Mouse (Mus musculus): ENCODE measurements around the gene Rtn4rl2.
A peak's percentile ranks its signal among the peaks of the same experiment; 100 is the strongest.

Gene Rtn4rl2

GRCm38 (mm10) chr2:84850407-84851129, 35.9 kb downstream of the Rtn4rl2 start:
- no peak for DNase-seq (ENCODE audit: low spot score)

DNA sequence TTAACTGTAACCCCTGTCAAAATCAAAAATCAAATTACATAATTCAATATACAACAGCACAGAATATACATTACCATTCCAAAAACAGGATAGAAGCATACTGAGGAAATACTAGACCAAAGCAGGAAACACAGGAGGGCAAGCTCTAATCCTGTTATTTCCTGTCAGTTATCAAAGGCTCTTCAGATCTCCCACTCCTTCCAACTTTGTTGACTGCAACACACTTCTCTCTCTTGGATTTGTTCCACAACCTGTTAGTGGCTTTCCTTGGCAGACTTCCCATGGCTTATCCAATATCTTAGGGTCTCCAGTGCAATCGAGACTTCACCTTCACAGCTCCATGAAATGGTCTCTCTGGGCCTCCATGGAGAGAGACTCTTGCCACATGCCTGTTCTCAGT, 41.3 kb downstream of the Rtn4rl2 start:
- DNase-seq (ENCODE audit: low spot score): no peak

GRCm38 (mm10) chr2:84843654-84844053, 42.9 kb downstream of the Rtn4rl2 start:
- DNase-seq (ENCODE audit: low spot score): no peak

GRCm38 (mm10) chr2:84841905-84842304, 44.6 kb downstream of the Rtn4rl2 start:
- DNase-seq (ENCODE audit: low spot score): no peak

- no peak for DNase-seq (ENCODE audit: low spot score)
Observed at GRCm38 (mm10) chr2:84840748-84841563, 45.6 kb downstream of the Rtn4rl2 start.

DNA sequence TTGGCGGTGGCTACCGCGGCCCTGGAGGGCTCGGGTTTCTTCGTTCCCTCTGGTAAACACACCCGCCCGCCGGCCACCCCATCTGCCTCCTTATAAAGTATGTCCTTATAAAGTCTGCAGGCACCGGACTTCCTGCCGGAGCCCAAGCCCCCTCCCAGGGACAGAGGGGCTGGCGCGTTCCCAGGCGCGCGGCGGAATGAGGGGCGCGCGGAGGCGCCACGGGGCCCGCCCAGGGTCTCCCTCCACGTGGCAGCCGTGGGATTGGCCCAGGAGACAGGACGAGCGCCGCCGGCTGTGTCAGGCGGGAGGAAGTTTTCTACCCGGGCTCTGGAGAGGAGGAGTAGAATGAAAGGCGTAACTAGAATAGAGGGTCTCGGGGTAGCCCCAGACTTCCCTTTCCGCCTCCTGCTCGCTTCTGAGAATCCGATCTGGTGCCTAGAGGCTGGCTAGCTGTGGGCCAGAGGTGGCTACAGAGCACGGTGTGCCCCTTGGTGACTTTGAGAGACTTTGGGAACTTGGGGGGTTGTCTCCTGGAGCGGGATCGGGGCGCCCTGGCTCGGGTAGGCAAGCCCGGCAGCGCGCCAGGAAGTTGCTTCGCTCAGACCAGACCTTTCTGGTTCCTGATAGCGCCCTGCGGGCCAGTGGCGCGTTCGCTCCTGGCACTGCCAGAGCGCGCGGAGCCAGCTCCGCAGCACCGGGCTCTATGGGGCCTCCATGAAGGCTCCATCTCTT, 46.3 kb downstream of the Rtn4rl2 start:
- peak; percentile 81 for DNase-seq (ENCODE audit: low spot score)

DNA sequence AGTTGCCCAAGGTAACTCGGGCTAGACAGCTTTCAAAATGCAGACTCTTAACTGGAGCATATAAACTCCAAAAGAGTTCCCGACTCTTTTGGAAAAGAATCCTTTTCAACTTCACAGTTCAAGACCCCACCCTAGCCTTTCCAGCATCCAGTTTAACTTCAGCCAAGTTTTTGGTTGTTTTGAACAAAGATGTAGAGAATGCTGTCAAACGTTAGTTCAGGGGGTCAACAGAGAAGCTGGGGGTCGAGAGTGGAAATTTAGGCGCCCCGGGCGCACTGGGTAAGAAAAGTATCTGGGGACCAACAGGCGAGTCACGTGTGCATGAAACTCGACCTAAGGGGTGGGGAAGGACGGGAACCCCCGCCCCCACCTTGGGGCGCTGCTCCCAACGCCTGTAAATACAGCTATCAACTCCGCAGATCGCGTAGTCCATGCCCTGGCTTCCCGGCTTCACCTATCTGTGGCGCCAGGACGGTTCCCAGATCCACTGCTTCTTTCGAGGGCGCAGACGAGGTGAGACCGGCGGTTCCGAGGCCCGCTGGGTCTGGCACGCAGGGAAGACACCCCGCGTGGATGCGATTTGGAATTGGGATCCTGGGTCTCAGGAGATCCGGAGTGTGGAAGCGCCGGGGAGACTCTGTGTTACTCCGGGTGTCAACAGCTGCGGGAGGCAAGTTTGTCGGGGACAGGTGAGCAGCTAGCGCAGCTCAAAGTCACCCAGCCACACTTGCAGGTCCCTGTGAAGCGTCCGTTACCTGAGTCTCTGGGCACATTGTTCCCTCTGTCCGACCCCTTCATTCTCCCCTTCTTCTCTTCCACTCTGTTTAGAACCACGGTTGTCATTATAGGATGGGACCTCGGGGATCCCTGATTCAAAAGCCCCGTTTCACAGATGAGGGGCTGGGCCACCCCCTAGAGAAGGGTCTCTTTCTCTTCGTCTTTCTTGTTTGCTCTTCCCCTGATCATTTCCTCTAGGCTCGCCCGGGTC, 47.2 kb downstream of the Rtn4rl2 start:
- peak; percentile 37 for DNase-seq (ENCODE audit: low spot score)

DNA sequence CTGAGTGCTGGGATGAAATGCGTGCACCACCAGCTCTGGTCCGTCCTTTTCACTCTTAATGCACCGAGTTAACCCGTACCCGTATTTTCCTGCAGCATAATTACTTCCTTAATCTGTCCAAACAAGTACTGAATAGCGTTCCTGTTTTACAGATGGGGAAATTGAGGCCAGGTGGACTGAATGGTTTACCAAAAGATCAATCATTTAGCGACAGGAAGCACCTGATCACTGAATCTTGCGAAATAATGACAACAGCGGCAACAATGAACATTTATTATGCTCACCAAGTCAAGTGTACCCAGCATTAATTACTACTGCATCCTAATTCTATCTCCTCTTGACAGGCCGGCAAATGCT, 47.9 kb downstream of the Rtn4rl2 start, which contains the start of gene Slc43a1:
Slc43a1 (plus strand) TSS at position 258 of the 357 bp plus-strand sequence.
- no peak for DNase-seq (ENCODE audit: low spot score)

GRCm38 (mm10) chr2:84837817-84838592, 48.5 kb downstream of the Rtn4rl2 start:
- DNase-seq (ENCODE audit: low spot score): no peak

DNA sequence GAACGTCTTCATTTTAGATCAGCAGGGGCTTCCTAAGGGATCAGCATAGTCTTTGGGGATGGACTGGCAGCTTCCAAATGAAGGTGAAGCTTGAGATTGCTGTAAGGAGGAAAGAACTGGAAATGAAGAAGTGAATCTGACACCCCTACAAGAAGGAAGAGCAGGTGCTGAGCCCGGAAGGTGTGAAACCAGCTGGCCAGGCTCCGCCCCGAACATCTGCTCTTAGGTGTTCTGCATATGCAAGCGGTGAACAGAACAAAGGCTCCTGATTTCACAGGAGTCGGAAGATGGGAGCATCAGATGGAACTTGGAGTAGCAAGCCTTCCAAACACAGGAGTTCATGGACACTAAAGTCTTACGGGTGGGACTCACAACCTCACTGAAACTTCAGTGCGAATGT, 49.4 kb downstream of the Rtn4rl2 start:
- no peak for DNase-seq (ENCODE audit: low spot score)

- peak; percentile 96 for DNase-seq (ENCODE audit: low spot score)
Observed at GRCm38 (mm10) chr2:84831666-84832391, 54.7 kb downstream of the Rtn4rl2 start.

- no peak for DNase-seq (ENCODE audit: low spot score)
Observed at GRCm38 (mm10) chr2:84827283-84827920, 59.1 kb downstream of the Rtn4rl2 start.

DNA sequence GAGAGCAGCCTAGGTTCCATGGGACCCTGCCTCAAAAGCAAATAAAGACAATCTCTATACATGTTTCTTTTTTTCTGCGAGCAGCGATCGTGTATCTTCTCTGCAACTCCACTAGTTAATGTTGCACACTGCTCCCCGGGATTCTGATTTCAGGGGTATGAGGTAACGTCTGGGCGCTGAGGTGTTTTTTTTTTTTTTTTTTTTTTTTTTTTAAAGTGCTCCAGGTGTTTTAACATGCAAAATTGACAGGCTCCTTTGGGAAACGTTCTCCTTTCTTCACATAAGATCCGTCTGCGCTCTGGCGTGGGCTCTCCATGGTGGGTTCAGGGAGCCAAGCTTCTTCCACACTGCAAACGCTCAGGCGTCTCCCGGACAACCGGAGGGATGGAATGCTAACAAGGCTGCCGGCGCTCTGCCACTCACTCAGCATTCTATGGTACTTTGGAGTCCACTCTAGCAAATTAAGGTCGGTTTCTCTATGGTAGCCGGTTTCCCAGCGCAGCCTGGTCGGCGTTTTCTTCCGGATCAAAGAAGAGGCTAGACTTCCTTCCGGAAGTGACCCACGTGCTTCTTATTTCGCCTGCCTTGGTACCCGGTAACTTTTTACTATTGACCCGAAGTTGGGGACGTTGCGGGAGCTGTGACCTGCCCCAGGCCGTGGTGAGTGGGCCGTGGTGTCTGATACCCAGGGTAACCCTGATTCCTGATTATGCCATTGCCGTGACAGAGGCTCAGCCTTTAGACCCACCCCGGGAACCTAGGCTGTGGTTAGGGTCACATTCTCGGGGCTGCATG, 59.8 kb downstream of the Rtn4rl2 start, which contains the start of gene Timm10:
Timm10 (plus strand) TSS at position 510 of the 795 bp plus-strand sequence.
- peak; percentile 99 for DNase-seq (ENCODE audit: low spot score)

GRCm38 (mm10) chr2:84823237-84823636, 63.3 kb downstream of the Rtn4rl2 start:
- DNase-seq (ENCODE audit: low spot score): no peak

GRCm38 (mm10) chr2:84822552-84822951, 64.0 kb downstream of the Rtn4rl2 start, which contains the start of gene Smtnl1:
Gene Smtnl1, minus strand, starts transcription at chr2:84822652.
- DNase-seq (ENCODE audit: low spot score): no peak
